Mouse (Mus musculus): ENCODE measurements at regions not wholly inside any gene's neighbourhood (a gene's known extent, or its start where the extent isn't known, plus 50 kb on each side); places are given as distances from the start of the nearest gene placed in this dataset.

GRCm38 (mm10) chr2:148162562-148162961, 115.8 kb upstream of the Foxa2 start:
- TF ChIP-seq TCF12 (IDR thresholded peaks at IDR 0.05; ENCODE audit: low read depth, low read length) (no peak), USF1 (IDR thresholded peaks at IDR 0.05; ENCODE audit: low read depth, low read length) (no peak), POLR2A (IDR thresholded peaks at IDR 0.05; ENCODE audit: control insufficient read depth in 1 of 2, insufficient read depth in 1 of 2, low read depth in 1 of 2, low read length in 2 of 2, poor library complexity in 1 of 2) (no peak)
